Mouse (Mus musculus): Measurements from ENCODE around the gene Gna15.

DNA sequence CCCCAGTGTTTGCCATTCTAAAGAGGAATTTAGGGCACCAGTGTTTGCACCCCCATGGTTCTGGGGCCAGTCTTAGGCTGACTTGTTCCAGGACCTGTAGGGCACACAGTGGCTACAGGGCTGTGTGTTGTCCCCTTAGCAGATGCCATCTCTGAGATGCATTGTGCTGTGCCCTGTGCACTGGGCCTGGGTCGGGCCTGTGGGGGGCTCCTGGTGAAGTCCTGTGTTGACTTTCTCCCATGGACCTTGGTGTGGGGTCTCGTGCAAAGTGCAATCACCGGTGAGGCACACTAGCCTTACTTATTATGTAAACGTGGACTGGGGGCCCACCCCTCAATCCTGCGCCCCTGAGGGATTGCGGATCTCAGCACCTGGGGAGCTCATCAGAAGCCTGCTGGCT lies 38.4 kb upstream of the Gna15 start:
- TF ChIP-seq POLR2A (IDR thresholded peaks at IDR 0.05; ENCODE audit: low read depth, low read length): no peak
- no peak for TF ChIP-seq CTCF (IDR thresholded peaks at IDR 0.05; ENCODE audit: extremely low read depth, insufficient read depth, insufficient read length, insufficient replicate concordance)

Measured in spleen, adult 2 months (tissue).